Mouse (Mus musculus) urinary bladder, adult 18-20 months (tissue): ENCODE measurements around the gene Dock7.

Source experiments
- DNase-seq, 2 experiments: peaks; one replicate each; pipeline ENCODE4 v3.0.0; 2022; ENCODE audit warnings: low spot score in 2 of 2, mixed read lengths in 2 of 2

Dock7 gene

DNA sequence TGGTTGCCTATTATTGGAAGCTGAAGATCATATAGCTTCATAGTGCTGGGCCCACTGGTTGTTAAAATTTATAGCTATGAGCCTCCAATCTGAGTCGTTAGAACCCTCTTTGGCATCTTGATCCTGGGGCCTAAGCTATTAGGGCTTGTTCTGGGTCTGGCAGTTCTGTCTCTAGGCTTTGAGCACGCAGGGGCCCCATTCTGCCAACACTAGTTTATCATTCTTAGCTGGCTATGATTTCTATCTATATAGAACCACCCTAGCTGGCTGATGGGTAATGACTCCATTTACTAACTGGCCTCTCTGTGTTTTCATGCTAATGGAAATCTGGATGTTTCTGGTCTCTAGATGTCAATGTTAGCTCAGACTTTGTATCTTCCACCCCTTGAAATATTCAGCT, 203.0 kb downstream of the Dock7 start:
- no peak for DNase-seq

DNA sequence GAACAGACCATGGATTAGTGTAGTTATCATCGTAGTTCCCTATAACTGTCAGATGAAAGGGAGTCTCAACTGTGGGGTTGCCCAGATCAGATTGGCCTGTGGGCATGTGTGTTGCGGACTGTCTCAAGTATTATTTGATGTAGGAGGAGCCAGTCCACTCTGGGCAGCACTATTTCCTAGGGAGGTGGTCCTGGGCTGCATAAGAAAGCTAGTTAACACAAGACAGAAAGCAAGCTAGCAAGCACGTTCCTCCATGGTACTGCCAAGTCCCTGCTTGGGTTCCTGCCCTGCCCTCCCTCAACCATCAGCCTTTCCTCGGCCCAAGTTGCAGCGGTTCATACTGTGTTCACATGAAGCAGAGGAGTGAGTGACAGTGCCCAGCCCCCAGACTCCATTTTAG, 210.5 kb downstream of the Dock7 start:
- DNase-seq = no peak

DNA sequence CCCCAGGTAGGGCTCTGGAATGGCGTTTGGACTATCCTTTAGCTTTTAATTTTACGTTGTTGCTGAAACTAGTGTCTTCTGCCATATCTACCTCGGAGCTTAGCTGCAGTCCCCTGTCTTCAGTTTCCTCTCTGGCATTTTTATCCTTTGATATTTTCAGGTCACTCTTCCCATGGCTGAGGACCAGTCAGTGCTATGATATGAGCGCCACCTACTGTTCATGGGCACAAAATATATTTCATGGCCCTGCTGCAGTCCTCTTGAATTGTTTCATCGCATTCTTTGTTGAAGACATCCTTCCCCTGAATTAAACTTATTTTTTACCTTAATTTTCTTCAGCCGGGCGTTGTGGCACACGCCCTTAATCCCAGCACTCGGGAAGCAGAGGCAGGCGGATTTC, 233.6 kb downstream of the Dock7 start:
- DNase-seq = peak; percentile 14 to 24
